Mouse (Mus musculus): ENCODE results near the gene Dok1.

Dok1 gene

DNA sequence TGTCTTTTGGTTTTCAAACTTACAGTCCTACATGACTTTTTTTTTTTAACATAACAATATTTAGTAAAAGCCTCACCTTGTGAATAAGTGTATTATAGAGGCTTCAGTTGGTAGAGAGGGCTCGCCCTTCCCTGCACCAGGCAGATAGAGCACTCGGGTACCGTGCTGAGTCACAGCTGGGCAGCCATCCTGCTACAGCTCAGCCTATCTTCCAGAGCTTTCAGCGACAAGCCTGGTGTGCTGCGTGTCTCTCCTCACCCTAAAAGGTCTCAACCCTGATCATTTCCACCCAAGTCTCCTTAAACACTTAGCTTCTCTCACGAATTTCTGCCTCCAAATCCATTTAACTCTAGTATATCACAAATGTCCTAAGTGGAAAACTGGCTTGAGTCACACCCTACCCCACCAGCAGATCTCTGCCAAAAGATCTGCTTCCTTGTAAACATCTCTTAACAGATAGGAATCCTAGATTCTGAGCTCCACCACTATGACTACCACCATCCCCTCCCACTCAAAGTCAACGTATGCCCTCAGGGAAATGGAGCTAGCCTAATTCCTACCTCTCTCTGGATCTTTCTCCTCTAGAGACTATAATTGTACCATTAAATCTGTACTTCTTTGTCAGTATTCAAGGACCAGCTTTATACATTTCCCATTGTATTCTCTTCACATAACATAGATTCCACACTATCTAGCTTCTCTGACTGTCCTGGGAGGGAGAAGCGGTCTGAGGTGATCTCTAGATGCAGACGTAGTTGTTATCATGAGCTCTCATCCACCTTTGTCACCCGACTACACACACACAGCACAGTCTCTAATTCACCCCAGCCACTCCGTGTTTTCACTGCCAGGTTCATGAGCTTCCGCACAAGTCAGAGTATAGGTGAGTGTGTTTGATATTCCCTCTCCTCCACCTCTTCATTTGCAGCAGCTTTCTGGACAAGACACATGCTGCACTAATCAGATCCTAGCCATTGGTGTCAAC lies 18.5 kb downstream of the Dok1 start:
- 78% methylated on average over 12 of the region's 12 CpGs for WGBS

- WGBS = 68% methylated on average over 5 of the region's 5 CpGs
These were observed 19.8 kb downstream of the Dok1 start for GRCm38 (mm10) chr6:83013444-83013843.

DNA sequence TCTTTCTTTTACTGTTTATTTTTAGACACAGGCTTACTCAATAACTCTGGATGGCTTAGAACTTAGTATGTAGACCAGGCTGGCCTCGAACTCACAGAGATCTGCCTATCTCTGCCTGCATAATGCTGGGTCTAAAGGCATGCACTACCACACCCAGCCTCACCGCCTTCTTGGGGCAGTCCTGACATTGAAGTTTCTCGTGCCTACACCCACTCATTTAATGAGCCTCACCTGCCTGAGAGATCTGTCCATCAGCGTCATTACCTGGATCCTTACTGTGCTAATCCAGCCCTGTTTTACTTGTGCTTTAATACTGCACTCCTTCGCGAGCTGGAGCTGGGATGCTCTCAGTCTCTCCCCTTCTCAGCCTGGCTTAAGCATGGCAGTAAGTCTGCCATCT lies 21.5 kb downstream of the Dok1 start:
- WGBS = 85% methylated on average over 6 of the region's 6 CpGs

GRCm38 (mm10) chr6:83011255-83011654 lies 22.0 kb downstream of the Dok1 start:
- WGBS = 89% methylated on average over 7 of the region's 7 CpGs

DNA sequence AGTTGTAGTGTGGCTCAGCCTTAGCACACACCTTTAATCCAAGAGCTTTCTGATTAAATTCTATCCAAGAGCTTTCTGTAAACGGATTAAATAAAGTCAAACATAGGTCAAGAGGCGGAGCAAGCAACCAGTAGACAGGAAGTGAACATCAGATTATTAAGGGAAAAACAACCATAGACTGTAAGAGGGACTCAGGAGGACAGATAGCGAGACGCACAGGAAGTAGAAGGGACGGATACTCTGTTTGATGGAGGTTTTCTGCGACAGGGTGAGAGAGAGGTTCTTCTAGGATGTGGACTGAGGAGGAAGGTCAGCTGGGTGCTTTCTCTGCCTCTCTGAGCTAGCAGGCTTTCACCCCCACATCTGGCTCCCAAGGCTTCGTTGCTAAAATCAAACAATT lies 23.3 kb downstream of the Dok1 start:
- WGBS = 74% methylated on average over 7 of the region's 7 CpGs

DNA sequence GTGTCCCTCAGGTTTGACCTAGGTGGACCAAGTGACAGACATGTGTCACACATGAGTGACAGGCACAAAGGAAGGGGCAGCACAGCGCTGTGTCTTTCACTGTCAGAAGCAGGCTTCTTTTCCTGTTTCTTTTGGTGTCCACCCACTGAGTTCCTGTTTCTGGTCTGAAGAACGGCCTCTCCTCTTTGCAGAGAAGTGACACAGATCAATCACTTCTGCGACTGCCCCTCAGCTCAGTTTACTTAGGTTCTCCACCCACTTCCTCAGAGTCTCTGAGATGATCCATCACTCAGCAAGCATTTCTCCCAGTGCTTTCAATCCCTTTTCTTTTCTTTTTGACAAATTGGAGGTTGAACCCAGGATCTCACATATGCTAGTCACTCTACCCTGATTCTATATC lies 24.6 kb downstream of the Dok1 start:
- 77% methylated on average over 3 of the region's 3 CpGs for WGBS

GRCm38 (mm10) chr6:83006114-83006513 lies 27.2 kb downstream of the Dok1 start:
- WGBS = 89% methylated on average over 6 of the region's 6 CpGs

- 91% methylated on average over 10 of the region's 10 CpGs for WGBS
These were observed 27.7 kb downstream of the Dok1 start for GRCm38 (mm10) chr6:83005444-83006011.

GRCm38 (mm10) chr6:83004872-83005271 lies 28.4 kb downstream of the Dok1 start:
- 68% methylated on average over 7 of the region's 7 CpGs for WGBS

GRCm38 (mm10) chr6:83004309-83004708 lies 29.0 kb downstream of the Dok1 start:
- WGBS = 77% methylated on average over 2 of the region's 2 CpGs

GRCm38 (mm10) chr6:83003850-83004249 lies 29.4 kb downstream of the Dok1 start:
- WGBS = 94% methylated on average over 5 of the region's 5 CpGs

DNA sequence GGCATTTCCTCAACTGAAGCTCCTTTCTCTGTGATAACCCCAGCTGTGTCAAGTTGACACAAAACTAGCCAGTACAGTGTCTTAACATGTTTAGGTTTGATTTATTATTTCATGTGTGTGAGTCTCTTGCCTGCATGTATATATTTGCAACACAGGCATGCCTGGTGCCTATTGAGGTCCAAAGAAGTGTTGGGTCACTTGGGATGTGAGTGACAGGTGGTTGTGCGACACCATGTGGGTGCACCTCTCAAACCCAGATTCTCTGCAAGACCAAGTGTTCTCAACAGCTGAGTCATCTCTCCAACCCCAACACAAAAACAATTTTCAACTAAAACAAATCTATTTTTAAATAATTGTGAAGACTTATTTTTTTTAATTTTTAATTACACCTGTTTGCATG lies 30.2 kb downstream of the Dok1 start:
- WGBS = 100% methylated on average over 1 of the region's 1 CpGs

GRCm38 (mm10) chr6:82999986-83000385 lies 33.3 kb downstream of the Dok1 start:
- 57% methylated on average over 8 of the region's 8 CpGs for WGBS

DNA sequence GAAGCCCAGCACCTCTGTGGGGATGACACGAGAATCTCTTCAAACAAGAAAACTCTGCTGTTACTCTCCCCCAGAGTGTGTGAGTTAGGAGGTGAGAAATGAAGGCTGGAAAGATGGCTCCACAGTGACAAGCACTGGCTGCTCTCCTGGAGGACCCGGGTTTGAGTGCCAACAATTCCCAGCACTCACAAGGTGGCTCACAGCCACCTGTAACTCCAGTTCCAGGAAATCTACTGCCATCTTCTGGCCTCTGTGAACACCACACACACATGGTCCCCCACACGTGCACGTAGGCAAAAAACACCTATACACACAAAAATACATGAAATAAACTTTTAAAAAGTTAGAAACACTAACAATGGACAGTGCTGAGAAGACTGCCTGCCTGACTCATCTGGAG lies 34.9 kb downstream of the Dok1 start:
- 72% methylated on average over 4 of the region's 4 CpGs for WGBS

GRCm38 (mm10) chr6:82997511-82998102 lies 35.7 kb downstream of the Dok1 start:
- whole genome bisulfite sequencing = 48% methylated on average over 7 of the region's 7 CpGs

- WGBS = 4% methylated on average over 11 of the region's 11 CpGs
These were observed 36.4 kb downstream of the Dok1 start for GRCm38 (mm10) chr6:82996740-82997315.

- WGBS = 79% methylated on average over 7 of the region's 7 CpGs
These were observed 38.9 kb downstream of the Dok1 start for GRCm38 (mm10) chr6:82994372-82994771.

DNA sequence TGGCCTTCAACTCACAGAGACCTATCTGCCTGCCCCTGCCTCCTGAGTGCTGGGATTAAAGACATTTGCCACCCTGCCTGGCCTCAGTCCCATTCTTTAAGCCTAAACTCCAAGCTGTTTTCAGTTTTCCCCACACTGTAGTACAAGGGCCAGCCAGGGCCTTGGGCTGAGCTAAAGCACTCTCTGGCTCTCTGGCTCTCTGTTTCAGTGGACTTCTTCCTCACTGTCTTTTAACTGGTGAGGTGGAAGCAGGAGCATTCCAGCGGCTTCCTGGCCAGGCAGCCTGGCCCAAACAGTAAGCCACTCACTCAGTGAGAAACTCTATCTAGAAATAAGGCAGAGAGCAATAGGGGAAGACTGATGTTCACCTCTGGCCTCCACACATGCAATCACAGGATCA lies 39.6 kb downstream of the Dok1 start:
- WGBS = 36% methylated on average over 1 of the region's 1 CpGs

DNA sequence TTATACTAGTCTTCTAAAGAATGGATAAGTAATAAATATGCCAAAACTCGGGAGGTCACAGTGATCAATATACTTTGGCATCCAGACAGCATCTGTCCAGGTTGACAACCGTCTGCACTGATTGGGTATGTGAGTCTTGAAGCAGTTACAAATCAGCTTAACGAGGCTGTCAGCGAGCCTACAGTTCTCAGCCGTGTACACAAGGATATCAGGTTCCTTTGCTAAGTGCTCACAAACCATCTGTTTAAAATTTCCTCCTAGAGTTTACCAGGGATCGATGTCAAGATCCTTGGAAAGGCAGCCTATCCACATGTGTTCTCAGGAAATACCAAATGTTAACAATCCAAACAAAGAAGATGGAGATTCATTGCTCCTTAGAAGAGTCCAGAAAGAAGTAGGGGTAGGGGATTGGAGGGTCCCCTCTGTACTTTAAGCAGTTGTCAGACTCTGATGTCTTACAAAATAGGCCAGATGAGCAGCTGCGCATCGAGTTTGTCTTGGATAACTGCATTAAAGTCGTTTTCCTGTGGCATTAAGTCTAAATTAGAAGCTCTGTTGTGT lies 45.8 kb downstream of the Dok1 start:
- 45% methylated on average over 9 of the region's 9 CpGs for whole genome bisulfite sequencing

All from cerebral cortex, adult 2 months (tissue).